In the genomic region with DNA sequence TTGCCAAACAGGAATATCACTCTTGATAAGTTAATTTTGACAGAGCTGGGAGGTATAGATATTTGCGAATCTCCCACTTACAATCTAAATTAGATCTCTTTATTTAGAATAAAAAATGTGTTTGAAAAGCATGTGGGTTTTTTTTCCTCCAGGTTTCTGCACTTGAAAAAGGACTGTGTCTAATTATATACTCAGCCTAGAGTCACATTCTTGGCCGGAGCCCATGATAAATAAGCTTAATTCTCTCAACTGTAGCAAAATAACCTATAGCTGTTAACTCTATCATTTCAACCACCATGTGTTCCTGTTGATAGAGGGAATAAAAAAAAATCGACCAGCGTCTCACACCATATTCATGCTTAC, we compare ENCODE assay signal across 20 mouse cellular contexts.
DNase-seq lines count a peak whose midpoint lies in the region; ATAC-seq and TF ChIP-seq lines count a peak whose summit lies in the region.
"Had no signal": no experiment of that assay in that cellular context is flagged by ENCODE, and none has a peak within 500 bp of the region (broad histone marks: within the 10 kb centered on the region; RNA-seq: fewer than 3 reads in every experiment).

No protein-coding gene starts in this region.

- H3K9ac ChIP-seq in heart, postnatal 0 days (replicated peaks; ENCODE audit: low read depth, low read length), result no peak overlapping the region; the same call in 1 of the 2 replicates
- no peak overlapping the region for H3K9ac ChIP-seq in midbrain, embryonic 14.5 days (replicated peaks; ENCODE audit: low read length)
- H3K9ac ChIP-seq in midbrain, postnatal 0 days (replicated peaks; ENCODE audit: low read length, poor library complexity, severe bottlenecking), result no peak overlapping the region
- H3K9ac ChIP-seq: forebrain, postnatal 0 days; liver, embryonic 15.5 days had no signal

- no peak for TF ChIP-seq EP300 in heart, postnatal 0 days (IDR thresholded peaks at IDR 0.05; ENCODE audit: low read depth)

- no peaks in the 10 kb centered on the region for H3K9me3 ChIP-seq in heart, postnatal 0 days (replicated peaks; ENCODE audit: control insufficient read depth, low read length)
- no peaks in the 10 kb centered on the region for H3K9me3 ChIP-seq in midbrain, embryonic 14.5 days (ENCODE audit: control insufficient read depth, low read length)
- no peaks in the 10 kb centered on the region for H3K9me3 ChIP-seq in midbrain, postnatal 0 days (ENCODE audit: low read length)
- H3K9me3 ChIP-seq: hindbrain, embryonic 10.5 days; liver, embryonic 15.5 days; megakaryocyte, embryonic 14.5 days had no signal

- no peak overlapping the region for H3K4me3 ChIP-seq in heart, postnatal 0 days (ENCODE audit: low read depth, low read length)
- H3K4me3 ChIP-seq in midbrain, embryonic 14.5 days (replicated peaks; ENCODE audit: low read depth, low read length), result no peak overlapping the region
- no peak overlapping the region for H3K4me3 ChIP-seq in midbrain, postnatal 0 days (ENCODE audit: low read depth, low read length)
- H3K4me3 ChIP-seq: hindbrain, embryonic 10.5 days; liver, embryonic 15.5 days; megakaryocyte, embryonic 14.5 days had no signal

- WGBS in heart, postnatal 0 days, result 21% methylated on average over 4 of the region's 4 CpGs
- 59% methylated on average over 4 of the region's 4 CpGs for WGBS in midbrain, embryonic 14.5 days
- WGBS in midbrain, postnatal 0 days, result 51% methylated on average over 4 of the region's 4 CpGs

- ATAC-seq in heart, postnatal 0 days (ENCODE audit: insufficient read depth, low read depth), result no peak
- ATAC-seq in midbrain, embryonic 14.5 days (ENCODE audit: low FRiP score, low TSS enrichment), result no peak
- no peak for ATAC-seq in midbrain, postnatal 0 days (ENCODE audit: low FRiP score)
- ATAC-seq: midbrain, embryonic 16.5 days had no signal

- no peaks in the 10 kb centered on the region for H3K36me3 ChIP-seq in heart, postnatal 0 days (replicated peaks; ENCODE audit: control insufficient read depth, insufficient read depth, low read length)
- H3K36me3 ChIP-seq in midbrain, embryonic 14.5 days (ENCODE audit: control insufficient read depth, insufficient read depth, low read length), result no peaks in the 10 kb centered on the region
- H3K36me3 ChIP-seq in midbrain, postnatal 0 days (ENCODE audit: insufficient read depth, low read length), result no peaks in the 10 kb centered on the region
- H3K36me3 ChIP-seq: hindbrain, embryonic 10.5 days; liver, embryonic 15.5 days had no signal

- no peak for TF ChIP-seq CTCF in heart, postnatal 0 days (IDR thresholded peaks at IDR 0.05; ENCODE audit: low read depth)
- no peak for TF ChIP-seq CTCF in midbrain, postnatal 0 days (IDR thresholded peaks at IDR 0.05)

- DNase-seq in frontal cortex, adult 2 months (ENCODE audit: extremely low spot score in 1 of 2, low spot score in 1 of 2), result peak; percentile 44 to 51
- no peak for DNase-seq in frontal cortex, postnatal 25 days (ENCODE audit: low spot score in 2 of 2)
- DNase-seq in heart, postnatal 0 days (ENCODE audit: low spot score), result peak; percentile 61
- DNase-seq in heart, postnatal 25 days (ENCODE audit: low spot score), result no peak
- DNase-seq in midbrain, embryonic 14.5 days, result peak; percentile 28
- DNase-seq in midbrain, postnatal 0 days (ENCODE audit: low spot score), result no peak
- DNase-seq in Muller cell, postnatal 12 days (ENCODE audit: inconsistent ontology term), result no peak
- DNase-seq: adrenal gland, postnatal 36 days; B cell, adult 2 months; cerebellum, adult 9-11 months; forebrain, postnatal 0 days; gastrocnemius, postnatal 14 days; kidney, adult 9 months; kidney, postnatal 4 days; lung, postnatal 14 days; thymus, adult 2 months had no signal

- no peaks in the 10 kb centered on the region for H3K27me3 ChIP-seq in heart, postnatal 0 days (ENCODE audit: control insufficient read depth, insufficient read depth, low read length)
- no peaks in the 10 kb centered on the region for H3K27me3 ChIP-seq in midbrain, embryonic 14.5 days (ENCODE audit: control insufficient read depth, insufficient read depth, low read length)
- H3K27me3 ChIP-seq in midbrain, postnatal 0 days (ENCODE audit: insufficient read depth, low read length), result no peaks in the 10 kb centered on the region
- H3K27me3 ChIP-seq: liver, embryonic 15.5 days; megakaryocyte, embryonic 14.5 days had no signal

- intact Hi-C loops in heart, postnatal 25 days (cut with DNase I), result loop anchor here (10.0 kb wide), 1 partner anchor 185 kb away; no protein-coding TSS in a partner anchor

- H3K4me1 ChIP-seq in heart, postnatal 0 days (ENCODE audit: control insufficient read depth, insufficient read depth), result peaks cover 22% of the 10 kb centered on the region
- 0 out of 2 replicates have a peak, but pooled peaks cover 3% of the 10 kb centered on the region for H3K4me1 ChIP-seq in midbrain, embryonic 14.5 days (ENCODE audit: control insufficient read depth, insufficient read depth, low read length)
- H3K4me1 ChIP-seq in midbrain, postnatal 0 days (ENCODE audit: insufficient read depth, low read length), result no peaks in the 10 kb centered on the region
- H3K4me1 ChIP-seq: hindbrain, embryonic 10.5 days; liver, embryonic 15.5 days; megakaryocyte, embryonic 14.5 days had no signal

- H3K27ac ChIP-seq in heart, postnatal 0 days (ENCODE audit: low read depth), result peak overlapping the region; percentile 82
- H3K27ac ChIP-seq in midbrain, embryonic 14.5 days (replicated peaks; ENCODE audit: low read depth, low read length), result no peak overlapping the region
- no peak overlapping the region for H3K27ac ChIP-seq in midbrain, postnatal 0 days (ENCODE audit: low read depth, low read length)
- H3K27ac ChIP-seq: hindbrain, embryonic 10.5 days; liver, embryonic 15.5 days had no signal

- H3K4me2 ChIP-seq in heart, postnatal 0 days (ENCODE audit: low read depth, low read length), result peak overlapping the region; percentile 30; the same call in 1 of the 2 replicates
- no peak overlapping the region for H3K4me2 ChIP-seq in midbrain, embryonic 14.5 days (ENCODE audit: low read length)
- H3K4me2 ChIP-seq in midbrain, postnatal 0 days (ENCODE audit: low read depth, low read length, poor library complexity, severe bottlenecking), result no peak overlapping the region
- H3K4me2 ChIP-seq: liver, embryonic 15.5 days had no signal

Comparison
In these comparisons a context has a peak if more than half of its experiments do, and no peak if none do; other contexts are left out.
1. DNase-seq: peak in frontal cortex, adult 2 months (2 of 2), heart, postnatal 0 days (single experiment) and midbrain, embryonic 14.5 days (single experiment); none in frontal cortex, postnatal 25 days (0 of 2), heart, postnatal 25 days (single experiment), midbrain, postnatal 0 days (single experiment) and Muller cell, postnatal 12 days (single experiment).